Mouse (Mus musculus): ENCODE data around the gene Csdc2.

Csdc2 gene

GRCm38 (mm10) chr15:81921255-81921654, 15.3 kb upstream of the Csdc2 start:
- in situ Hi-C loops (cut with MboI, MseI), result no loop called here

- in situ Hi-C loops (cut with MboI, MseI), result no loop called here
Observed at GRCm38 (mm10) chr15:81924933-81925332, 11.6 kb upstream of the Csdc2 start.

- in situ Hi-C loops (cut with MboI, MseI), result no loop called here
Observed at GRCm38 (mm10) chr15:81925760-81926445, 10.7 kb upstream of the Csdc2 start, which contains the start of gene Polr3h. Polr3h (minus strand) TSS chr15:81926240.

- in situ Hi-C loops (cut with MboI, MseI), result no loop called here
Observed at GRCm38 (mm10) chr15:81926446-81926822, 10.1 kb upstream of the Csdc2 start.

- in situ Hi-C loops (cut with MboI, MseI), result no loop called here
Observed at GRCm38 (mm10) chr15:81927741-81928140, 8.8 kb upstream of the Csdc2 start.

- in situ Hi-C loops (cut with MboI, MseI), result no loop called here
Observed at GRCm38 (mm10) chr15:81928277-81928676, 8.3 kb upstream of the Csdc2 start.

GRCm38 (mm10) chr15:81932951-81933470, 3.5 kb upstream of the Csdc2 start:
- in situ Hi-C loops (cut with MboI, MseI), result no loop called here

GRCm38 (mm10) chr15:81933986-81934385, 2.6 kb upstream of the Csdc2 start:
- in situ Hi-C loops (cut with MboI, MseI), result no loop called here

- in situ Hi-C loops (cut with MboI, MseI), result no loop called here
Observed at GRCm38 (mm10) chr15:81935869-81936637, 506 bp upstream of the Csdc2 start.

- in situ Hi-C loops (cut with MboI, MseI), result no loop called here
Observed at GRCm38 (mm10) chr15:81937098-81937972, 776 bp downstream of the Csdc2 start.

GRCm38 (mm10) chr15:81938246-81938645, 1.7 kb downstream of the Csdc2 start:
- in situ Hi-C loops (cut with MboI, MseI), result no loop called here

GRCm38 (mm10) chr15:81939157-81939715, 2.7 kb downstream of the Csdc2 start:
- in situ Hi-C loops (cut with MboI, MseI), result no loop called here

GRCm38 (mm10) chr15:81939774-81940173, 3.2 kb downstream of the Csdc2 start:
- in situ Hi-C loops (cut with MboI, MseI), result no loop called here

- in situ Hi-C loops (cut with MboI, MseI), result no loop called here
Observed at GRCm38 (mm10) chr15:81940219-81940618, 3.7 kb downstream of the Csdc2 start.

GRCm38 (mm10) chr15:81941010-81941409, 4.5 kb downstream of the Csdc2 start:
- in situ Hi-C loops (cut with MboI, MseI), result no loop called here

- in situ Hi-C loops (cut with MboI, MseI), result no loop called here
Observed at GRCm38 (mm10) chr15:81943176-81943749, 6.7 kb downstream of the Csdc2 start.

- in situ Hi-C loops (cut with MboI, MseI), result no loop called here
Observed at GRCm38 (mm10) chr15:81949076-81949475, 12.5 kb downstream of the Csdc2 start.

GRCm38 (mm10) chr15:81949476-81950131, 13.0 kb downstream of the Csdc2 start:
- in situ Hi-C loops (cut with MboI, MseI), result loop anchor here in 1 of 2 experiments (5.0 kb wide), 1 partner anchor 43 kb away; no protein-coding TSS in a partner anchor

- in situ Hi-C loops (cut with MboI, MseI), result loop anchor here in 1 of 2 experiments (5.0 kb wide), 1 partner anchor 42 kb away; no protein-coding TSS in a partner anchor
Observed at GRCm38 (mm10) chr15:81950716-81951115, 14.2 kb downstream of the Csdc2 start.

GRCm38 (mm10) chr15:81951159-81951558, 14.6 kb downstream of the Csdc2 start:
- in situ Hi-C loops (cut with MboI, MseI), result loop anchor here in 1 of 2 experiments (5.0 kb wide), 1 partner anchor 41 kb away; no protein-coding TSS in a partner anchor
